Mouse (Mus musculus) embryonic fibroblast, embryonic 13.5 days (primary cell): ENCODE measurements around the gene Med13l.

Experiments used
- CTCF ChIP-seq: IDR thresholded peaks from 2 replicates; pipeline ENCODE4 v1.5.1; 2011; ENCODE audit warnings: mild to moderate bottlenecking, control low read depth, low read length, moderate library complexity, borderline replicate concordance; ENCODE audit not compliant: insufficient read depth
- POLR2A ChIP-seq: IDR thresholded peaks from 2 replicates; pipeline ENCODE4 v1.6.1; 2011; ENCODE audit warnings: low read depth, mild to moderate bottlenecking, control low read depth, low read length, moderate library complexity

GRCm38 (mm10) chr5:118602706-118603105, 42.2 kb downstream of the Med13l start:
- TF ChIP-seq CTCF: no peak
- no peak for TF ChIP-seq POLR2A
